Mouse (Mus musculus) central nervous system, embryonic 11.5 days (tissue): Measurements from ENCODE around the gene Lrrc34. TPM values are rescaled to one million over a fixed set of nuclear protein-coding genes. Genes with fewer than 3 reads are reported as not detected.

Experiments
- polyA plus RNA-seq: library from polyadenylated mRNA; depleted of rRNA; stranded (reverse); fragments of >200 nt; gene quantifications from 2 replicates; pipeline ENCODE4 v1.2.3, GENCODE M21; 2012; rRNA removed

The Lrrc34 gene
- polyA plus RNA-seq, result 0.64 and 1.1 TPM in 2 replicates

DNA sequence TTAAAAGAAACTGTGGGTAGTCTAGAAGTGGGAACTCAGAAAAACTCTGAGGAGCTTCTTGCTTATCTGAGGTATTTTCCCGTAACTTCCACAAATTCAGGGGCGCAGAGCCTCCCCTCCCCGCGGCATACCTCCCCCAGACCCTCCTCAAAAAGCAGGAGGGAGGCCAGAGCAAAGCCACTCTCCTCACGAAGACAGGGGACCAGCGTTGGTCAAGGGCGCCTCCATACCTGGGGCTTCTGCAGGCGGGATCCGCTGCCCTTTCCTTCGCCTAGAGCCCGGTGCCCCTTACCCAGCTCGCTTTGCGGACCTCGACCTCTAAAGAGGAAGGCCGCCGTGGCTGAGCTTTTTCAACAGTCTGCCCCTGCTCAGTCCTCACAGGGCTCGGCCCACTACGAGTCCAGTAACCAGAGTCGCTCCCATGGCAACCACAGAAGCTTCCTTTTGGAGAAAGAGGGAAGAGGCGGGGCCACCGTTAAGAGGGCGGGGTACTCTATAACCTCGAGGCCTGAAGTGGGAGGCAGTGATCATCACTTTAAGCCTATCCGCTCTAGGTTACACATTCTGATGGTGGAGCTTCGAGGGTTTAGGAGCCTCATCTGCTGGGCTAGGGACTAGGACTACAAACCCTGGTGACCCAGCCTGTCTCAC, at the start of gene Lrrc34:
Gene Lrrc34, minus strand, starts transcription at position 430 of the 651 bp plus-strand sequence.

DNA sequence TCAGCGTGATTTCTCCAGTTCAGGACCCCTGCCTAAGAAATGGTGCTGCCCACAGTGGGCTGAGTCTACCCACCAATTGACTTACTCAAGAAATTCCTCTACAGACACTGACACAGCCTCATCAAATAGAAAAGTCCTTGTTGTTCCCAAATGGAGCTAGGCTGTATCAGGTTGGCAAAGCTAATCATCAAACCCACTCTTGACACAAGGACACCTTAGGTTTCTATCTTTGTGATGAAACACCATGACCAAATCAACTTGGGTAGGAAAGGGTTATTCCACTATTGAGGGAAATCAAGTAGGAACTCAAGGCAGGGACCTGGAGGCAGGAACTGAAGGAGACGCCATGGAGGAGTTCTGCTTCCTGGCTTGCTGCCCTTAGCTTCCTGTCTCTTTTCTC, 3.5 kb downstream of the Lrrc34 start, which contains the start of gene Lrriq4:
Gene Lrriq4, plus strand, starts transcription at position 301 of the 400 bp plus-strand sequence.

DNA sequence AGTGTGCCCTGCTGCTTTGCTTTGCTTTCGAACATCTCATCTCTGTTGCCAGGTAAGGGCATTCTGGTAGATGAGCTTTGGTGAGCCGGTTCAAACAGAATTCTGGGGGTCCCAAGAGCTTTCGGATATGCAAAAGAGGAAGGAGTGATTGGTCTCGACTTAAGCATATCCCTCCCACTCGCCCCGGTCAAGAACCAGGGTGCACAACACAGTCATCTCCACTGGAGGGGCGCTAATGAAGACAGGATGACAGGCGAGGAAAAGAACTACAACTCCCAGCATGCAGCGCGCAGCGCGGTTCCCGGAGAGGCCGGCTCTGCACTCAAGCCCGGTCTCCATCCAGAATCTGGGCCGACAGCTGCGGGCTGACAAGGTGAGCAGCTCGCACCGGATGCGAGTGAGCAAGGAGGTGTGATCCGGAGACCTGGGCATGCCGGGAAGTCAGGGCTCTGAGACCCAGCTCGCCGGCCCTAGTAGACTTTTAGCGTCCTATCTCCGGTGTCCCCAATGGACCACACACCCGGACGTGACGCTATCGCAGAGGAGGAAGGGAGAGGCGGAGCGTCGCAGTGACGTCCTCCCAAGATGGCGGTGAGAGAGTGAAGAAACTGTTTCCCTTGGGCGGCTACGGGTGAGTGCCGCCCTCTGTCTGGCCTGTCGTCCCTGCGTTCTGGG, 45.5 kb downstream of the Lrrc34 start, which contains the start of gene Mynn:
Gene Mynn, plus strand, starts transcription at position 1 of the 675 bp plus-strand sequence.

DNA sequence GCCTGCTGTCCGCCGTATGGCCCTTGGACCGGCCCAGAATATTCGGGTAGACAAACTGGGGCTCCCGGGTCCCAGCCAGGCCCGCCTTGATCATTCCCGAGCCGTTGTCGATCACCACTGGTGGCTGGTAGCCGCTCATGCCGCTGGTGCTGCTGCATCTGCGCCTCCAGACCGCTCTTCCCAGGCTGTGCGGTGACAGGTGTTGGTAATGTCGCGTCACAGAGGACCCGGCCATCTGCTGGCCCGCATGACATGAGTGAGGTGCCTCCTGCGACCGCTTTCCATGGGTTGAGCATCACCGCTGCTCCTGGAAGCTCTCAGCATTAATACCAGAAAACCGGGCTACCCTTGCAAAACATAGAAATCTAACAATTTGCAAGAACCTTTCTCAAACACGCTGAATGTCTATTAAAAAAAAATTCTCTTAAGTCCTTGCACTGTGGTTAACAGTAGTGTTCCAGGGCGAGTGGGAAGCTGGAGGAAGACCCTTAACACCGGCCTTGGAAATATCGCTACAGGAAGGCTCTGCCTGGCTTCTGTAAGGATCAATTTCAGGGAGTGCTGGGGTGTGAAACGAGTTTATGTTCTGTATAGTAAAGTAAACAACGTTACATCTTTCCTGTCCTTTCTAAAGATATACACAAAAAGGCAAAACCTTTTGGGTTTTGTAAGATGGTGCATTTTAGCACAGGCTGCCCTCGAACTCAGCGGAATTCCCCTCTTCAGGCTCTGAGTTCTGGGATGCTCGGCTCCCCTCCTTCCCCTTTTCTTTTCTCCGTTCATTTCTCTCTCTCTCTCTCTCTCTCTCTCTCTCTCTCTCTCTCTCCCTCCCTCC, 47.7 kb downstream of the Lrrc34 start, which contains the start of gene Actrt3:
Gene Actrt3, minus strand, starts transcription at position 229 of the 835 bp plus-strand sequence.

Other genes with a start within 250 kb of the Lrrc34 start
- gene Mecom, start 99.9 kb downstream of the Lrrc34 start, polyA plus RNA-seq, result 16.0 and 42.2 TPM in 2 replicates
- 0.10 and 0.11 TPM in 2 replicates for gene Actrt3, start 47.9 kb downstream of the Lrrc34 start, polyA plus RNA-seq
- 26.2 and 29.7 TPM in 2 replicates for gene Mynn, start 45.8 kb downstream of the Lrrc34 start, polyA plus RNA-seq
- not detected in 2 replicates for gene Lrriq4, start 3.4 kb downstream of the Lrrc34 start, polyA plus RNA-seq
- gene Lrrc31, start 52.0 kb upstream of the Lrrc34 start, polyA plus RNA-seq, result not detected in 2 replicates
- gene Samd7, start 98.4 kb upstream of the Lrrc34 start, polyA plus RNA-seq, result not detected in 2 replicates
- 53.1 and 76.1 TPM in 2 replicates for gene Sec62, start 145.0 kb upstream of the Lrrc34 start, polyA plus RNA-seq
- gene Gpr160, start 208.1 kb upstream of the Lrrc34 start, polyA plus RNA-seq, result 0.34 and 0.67 TPM in 2 replicates